Mouse (Mus musculus): ENCODE measurements at regions not wholly inside any gene's neighbourhood (a gene's known extent, or its start where the extent isn't known, plus 50 kb on each side); places are given as distances from the start of the nearest gene placed in this dataset.

DNA sequence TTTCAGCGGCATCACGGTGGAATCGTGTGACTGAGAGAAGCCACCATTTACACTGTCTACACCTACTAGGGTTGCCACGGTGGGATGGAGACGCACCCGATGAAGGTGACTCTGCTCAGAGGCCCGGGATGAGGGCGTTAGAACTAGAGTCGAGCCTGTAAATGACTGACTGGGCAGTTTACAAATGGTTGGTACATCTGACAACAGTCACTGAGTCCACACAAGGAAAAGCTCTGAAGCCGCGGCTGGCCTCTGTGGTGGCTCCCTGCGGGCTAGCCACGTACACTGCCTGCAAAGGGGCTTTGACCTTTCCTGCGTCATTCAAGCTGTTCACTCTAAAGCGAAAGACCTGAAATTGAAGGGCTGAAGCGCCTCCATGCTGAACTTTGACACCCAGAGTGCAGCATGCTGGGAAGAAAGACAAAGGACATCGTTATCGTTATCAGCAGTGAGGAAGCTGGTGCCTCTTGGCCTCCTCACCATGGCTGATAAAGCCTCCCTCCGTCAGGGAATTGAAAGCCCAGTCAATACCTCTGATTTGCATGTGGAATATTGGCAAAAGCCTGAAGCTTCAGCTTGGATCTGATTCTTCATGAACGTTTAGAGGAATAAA, 462.1 kb upstream of the Arglu1 start:
- DNase-seq (ENCODE audit: low spot score in 2 of 2) = no peak

DNA sequence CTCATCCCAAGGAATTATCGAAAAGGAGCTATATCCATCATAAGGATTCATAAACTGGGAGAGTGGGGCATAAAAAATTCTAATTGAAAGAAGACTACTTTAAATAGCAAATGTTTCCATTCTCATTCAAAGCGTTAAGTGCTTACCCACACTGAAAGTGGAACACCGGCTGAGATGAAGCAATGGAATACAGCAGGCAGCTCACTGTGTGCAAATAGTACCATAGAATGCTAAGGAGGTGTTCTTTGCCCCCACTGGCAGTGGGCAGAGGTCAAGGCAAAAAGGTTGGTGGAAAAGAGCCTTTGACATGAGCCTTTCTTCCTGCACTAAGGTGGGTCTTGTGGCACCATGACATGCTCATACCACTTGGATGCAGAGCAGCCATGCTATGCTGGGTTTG, 454.0 kb upstream of the Arglu1 start:
- DNase-seq (ENCODE audit: low spot score in 2 of 2) = no peak

DNA sequence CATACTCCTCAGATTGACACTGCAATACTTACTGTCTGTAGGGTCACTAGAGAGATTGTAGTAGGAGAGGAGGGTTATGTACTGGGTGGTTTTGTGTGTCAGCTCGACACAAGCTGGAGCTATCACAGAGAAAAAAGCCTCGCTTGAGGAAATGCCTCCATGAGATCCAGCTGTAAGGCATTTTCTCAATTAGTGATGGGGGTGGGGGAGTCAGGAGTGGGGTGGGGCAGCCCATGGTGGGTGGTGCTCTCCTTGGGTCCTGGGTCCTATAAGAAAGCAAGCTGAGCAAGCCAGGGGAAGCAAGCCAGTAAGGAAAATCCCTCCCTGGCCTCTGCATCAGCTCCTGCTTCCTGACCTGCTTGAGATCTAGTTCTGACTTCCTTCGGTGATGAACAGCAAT, 449.5 kb upstream of the Arglu1 start:
- no peak for DNase-seq (ENCODE audit: low spot score in 2 of 2)

DNA sequence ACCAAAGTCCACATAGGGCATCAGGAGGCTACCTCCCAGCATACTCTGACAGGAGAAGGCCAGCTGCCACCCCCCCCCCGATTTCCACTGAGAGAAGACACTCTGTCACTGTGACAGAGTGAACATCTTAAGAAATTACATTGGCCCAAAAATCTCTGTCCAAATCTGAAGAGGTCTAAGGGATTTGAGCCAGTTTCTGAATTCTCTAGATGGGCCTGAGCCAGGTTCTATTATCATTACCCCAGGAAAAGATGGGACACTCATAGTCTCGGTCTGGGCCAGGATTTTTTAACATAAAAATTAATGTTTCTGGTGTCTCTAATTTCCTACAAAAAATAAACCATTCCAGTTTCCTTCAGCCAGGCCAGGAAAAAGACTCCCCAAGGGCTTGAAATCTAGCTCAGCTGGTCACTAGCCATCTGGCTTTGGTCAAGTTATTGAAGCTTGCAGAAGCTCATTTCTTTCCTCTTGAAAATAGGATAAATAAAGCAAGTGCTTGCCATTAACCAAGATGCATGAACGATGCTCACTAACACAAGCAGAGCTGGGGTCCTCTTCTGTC, 448.8 kb upstream of the Arglu1 start:
- no peak for DNase-seq (ENCODE audit: low spot score in 2 of 2)

DNA sequence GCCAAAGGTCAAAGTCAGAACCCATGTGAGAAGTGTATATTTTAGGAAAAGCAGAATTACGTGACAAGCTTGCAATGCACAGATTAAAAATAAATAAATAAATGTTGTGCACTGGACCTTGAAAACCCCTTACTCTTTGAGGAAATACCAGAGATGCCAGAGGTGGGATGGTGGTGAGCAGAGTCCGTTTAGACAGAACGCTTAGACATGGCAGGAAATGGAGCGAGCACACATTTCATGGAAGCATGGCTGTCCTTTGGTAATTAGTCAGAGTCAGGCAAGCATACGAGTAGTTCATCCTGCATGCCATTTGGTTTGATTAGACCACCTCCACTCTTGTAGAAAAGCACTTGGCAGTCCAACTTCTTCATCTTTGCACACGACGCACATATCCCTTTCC, 443.4 kb upstream of the Arglu1 start:
- no peak for DNase-seq (ENCODE audit: low spot score in 2 of 2)

DNA sequence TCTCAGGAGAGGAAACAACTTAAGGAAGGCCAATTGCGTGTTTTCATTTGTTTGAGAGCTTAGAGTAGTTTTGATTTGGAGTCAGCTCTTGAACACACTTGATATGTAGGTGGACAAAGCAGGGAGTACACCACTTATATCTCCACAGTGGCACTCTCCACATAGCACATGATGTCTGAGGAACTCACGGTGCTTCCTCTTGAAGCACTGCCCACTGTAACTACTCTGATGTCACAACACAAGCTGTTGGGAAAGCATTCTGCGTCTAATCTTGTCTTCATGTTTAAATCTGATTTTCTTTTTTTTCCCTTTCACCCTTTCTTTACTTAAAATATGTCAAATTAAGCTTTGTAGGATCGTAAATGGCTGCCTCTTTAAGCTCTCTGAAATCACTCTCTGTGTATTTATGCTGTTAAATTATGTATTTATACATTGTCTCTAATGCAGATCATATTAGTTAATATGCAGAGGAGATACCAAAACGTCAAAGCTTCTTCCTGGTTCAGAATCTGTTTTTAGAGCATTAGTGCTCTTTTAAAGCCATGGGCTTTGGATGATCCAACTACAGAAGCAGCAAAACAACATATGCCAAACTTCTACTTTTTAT, 442.4 kb upstream of the Arglu1 start:
- DNase-seq (ENCODE audit: low spot score in 2 of 2) = peak in 1 of 2 experiments; percentile 14

DNA sequence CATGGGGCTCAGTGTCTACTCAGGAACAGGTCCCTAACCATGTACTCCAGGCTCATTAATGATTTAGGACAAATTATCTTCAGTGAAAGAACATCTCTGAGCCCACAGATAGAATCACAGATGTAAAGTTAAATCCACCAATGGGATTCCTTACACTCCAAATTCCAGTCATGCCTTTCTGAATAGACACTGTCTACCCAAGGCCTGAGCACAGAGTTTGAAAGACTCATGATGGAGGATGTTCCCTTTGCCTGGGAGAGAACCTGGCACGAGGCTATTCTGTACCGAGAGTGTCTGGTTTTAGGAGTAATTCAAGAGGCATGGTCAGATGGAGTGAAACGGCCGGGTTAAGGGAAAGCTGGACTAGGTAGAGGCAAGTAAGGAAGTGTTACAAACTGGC, 440.9 kb upstream of the Arglu1 start:
- no peak for DNase-seq (ENCODE audit: low spot score in 2 of 2)

DNA sequence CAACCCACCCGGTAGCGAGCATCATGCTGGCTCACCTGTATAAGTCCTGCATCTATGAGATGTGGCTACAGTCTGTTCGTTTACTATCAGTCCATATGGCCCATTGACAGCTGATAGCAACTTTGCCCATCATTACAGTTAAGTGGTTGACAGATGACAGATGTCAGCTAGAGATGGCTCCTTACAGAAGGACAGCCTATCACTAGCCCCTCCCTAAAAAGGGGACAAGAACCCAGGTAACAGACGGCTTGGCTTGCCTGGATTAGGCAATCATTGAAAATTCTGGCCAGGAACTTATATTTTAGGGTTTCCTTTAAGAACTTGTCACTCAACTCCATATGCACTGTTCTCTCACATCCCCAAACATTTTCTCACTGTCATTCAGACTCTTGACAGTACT, 434.2 kb upstream of the Arglu1 start:
- DNase-seq (ENCODE audit: low spot score in 2 of 2) = no peak

DNA sequence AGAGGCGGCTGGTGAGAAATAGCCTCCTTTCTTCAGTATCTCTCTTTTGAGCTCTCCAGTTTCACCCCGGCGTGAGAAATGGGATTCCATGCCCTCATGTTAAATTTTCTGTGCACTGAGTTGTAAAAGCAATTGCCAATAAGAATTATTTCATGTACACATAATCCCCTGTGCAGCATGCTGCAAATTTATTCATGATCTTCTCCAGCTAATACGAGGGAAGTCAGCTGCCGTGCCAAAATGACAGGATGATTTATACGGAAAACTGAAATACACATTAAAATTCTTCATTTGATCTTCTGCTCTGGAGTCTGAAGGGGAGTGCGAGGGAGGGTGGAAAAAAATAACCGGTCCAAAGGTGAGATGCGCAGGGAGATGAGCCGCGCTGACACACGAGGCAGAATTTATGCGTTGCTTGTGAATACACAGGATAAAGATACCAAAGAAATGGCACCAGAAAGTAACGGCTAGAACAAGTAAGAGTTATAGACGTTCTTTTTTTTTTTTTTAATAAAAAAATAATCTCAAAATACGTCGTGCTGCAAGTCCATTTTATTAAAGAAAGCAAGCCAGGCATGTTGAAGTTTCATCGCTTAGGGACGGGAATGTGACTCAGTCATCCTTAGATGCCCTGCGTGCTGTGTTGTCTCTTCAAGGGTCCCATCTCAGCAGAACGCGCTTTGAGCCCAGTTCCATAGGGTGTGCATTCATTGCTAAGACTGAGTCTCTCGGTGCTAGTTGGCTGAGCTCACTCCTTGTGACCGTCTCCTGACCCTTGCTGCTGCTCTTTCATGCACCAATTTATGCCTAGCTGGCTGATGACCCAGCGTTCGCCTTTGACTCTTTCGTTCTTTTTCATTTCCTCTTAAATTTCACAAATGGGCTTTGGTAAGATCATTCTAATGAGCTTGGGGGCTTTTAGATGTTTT, 427.8 kb upstream of the Arglu1 start:
- DNase-seq (ENCODE audit: low spot score in 2 of 2) = no peak

DNA sequence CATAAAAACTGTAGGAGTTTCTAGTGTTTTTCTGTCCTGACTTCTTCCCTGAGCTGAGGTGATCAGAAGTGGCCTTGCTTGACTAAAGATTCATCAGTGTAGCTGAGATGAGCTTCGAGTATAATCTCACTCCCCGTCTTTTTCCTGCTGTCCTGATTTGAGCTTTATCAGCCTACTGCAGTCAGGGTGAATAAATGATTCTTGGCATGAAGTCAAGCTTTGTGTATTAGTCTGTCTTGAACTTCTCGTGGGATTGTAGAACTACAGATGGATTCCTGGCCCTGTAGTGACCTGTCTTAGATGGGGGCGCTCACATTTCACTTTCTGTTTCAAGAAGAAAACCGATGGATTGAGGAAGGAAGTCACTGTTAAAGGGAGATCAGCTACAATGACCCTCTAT, 405.7 kb upstream of the Arglu1 start:
- DNase-seq (ENCODE audit: low spot score in 2 of 2) = no peak

DNA sequence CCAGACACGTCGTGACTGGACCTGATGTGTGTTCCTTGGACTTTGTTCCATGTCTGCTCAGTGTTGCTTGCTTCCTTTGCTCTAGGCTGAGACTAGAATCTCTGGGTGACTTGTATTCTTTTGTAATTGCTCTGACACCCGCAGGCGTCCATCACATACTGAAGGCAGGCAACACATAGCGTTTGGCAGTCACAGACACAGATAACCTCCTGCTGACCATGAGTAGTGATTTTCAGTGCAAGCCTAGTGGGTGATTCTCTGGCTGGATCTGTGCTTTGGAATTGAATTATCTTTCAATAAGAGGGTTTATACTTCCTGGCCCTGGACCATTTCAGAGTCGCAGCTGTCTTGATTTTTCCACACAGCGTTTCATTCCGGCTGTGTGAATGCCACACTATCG, 403.7 kb upstream of the Arglu1 start:
- no peak for DNase-seq (ENCODE audit: low spot score in 2 of 2)

DNA sequence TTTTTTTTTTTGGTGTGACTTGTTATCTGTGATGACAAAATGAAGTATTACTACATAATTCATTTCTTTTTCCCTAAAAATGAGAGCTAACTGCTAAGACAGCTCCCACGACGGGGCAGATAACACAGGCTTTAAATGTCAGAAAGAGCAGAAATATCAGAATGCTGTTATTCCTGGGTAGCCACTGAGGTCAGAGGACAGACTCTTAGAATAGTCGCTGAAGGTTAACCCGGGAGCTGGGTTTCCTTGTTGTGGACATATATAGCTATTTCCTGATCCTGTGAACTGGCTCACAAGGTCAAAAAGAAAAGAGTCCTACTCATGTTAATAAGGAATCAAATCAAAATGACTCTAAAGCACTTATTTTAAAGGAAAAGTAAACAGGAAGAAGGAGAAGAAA, 403.0 kb upstream of the Arglu1 start:
- no peak for DNase-seq (ENCODE audit: low spot score in 2 of 2)

DNA sequence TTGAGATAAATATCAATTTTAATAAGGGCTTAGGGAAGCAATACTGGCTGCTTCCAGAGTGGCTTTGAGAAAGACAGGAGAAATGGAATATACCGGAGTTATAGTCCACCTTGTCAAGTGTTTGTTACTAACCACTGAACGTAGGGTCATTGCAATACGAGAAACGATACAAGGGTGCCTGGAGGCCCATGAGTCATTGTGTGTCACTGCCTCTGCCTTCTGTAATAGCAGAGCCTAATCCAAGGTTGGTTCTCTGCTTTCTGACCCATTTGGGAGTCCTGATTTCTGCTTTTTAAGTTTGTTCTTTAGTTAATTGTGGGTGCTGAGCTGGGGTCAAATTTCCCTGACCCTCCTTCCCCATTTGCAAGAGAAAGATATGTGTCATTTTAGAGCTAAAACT, 382.4 kb upstream of the Arglu1 start:
- DNase-seq (ENCODE audit: low spot score in 2 of 2) = no peak

DNA sequence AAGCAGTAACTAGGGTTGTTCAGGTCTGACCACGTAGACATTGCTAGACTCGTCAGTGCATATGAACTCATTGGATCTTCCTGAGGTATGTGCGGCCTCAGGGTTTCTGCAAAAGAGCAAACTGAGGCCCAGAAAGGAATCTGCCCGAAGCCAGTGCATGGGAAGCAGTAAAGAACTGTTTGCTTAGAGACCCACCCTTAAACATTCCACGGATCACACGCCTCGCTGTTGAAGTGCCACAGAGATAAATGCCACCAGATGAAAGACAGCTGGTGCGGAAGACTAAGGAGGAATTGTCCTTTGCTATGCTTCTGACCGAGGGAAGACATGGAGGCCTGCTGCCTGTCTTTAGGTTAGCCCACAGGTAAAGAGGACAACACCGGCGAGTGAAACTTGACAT, 382.0 kb upstream of the Arglu1 start:
- DNase-seq (ENCODE audit: low spot score in 2 of 2) = no peak

DNA sequence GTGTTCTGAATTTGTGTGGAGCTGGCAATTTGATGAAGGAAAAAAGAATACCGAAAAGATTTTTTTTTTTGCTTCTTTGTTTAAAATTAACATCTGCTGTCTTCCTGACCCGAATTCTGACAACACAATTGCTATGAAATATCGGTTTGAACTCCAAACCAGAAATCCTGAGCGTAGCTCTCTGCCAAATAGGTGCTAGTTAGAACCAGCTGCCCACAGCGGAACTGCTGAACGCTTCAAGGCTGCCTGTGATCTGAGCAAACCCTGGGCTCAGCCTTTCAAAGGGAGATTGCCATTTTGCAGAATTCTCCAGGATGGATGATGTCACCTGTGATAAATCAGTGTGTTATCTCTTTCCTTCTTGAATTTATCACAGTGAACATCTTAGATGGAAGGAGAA, 380.6 kb upstream of the Arglu1 start:
- no peak for DNase-seq (ENCODE audit: low spot score in 2 of 2)

DNA sequence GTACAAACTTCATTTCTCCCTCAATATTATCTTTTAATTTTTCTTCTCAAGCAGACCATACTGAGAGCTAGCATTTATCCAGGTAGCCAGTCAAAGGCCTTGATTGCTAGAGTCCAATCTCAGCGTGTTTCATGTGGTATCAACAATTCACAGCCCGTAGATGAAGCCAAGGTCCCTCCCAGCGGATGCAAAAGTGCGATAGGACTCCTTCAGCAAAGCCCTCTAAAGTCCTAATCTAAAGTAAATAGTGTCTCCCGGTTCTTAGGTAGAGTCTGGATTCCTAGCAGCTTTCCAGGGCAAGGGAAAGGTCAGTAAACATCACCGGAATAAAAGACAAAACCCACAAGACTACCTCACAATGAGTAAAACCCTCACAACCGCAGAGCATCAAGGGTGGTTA, 379.5 kb upstream of the Arglu1 start:
- no peak for DNase-seq (ENCODE audit: low spot score in 2 of 2)

DNA sequence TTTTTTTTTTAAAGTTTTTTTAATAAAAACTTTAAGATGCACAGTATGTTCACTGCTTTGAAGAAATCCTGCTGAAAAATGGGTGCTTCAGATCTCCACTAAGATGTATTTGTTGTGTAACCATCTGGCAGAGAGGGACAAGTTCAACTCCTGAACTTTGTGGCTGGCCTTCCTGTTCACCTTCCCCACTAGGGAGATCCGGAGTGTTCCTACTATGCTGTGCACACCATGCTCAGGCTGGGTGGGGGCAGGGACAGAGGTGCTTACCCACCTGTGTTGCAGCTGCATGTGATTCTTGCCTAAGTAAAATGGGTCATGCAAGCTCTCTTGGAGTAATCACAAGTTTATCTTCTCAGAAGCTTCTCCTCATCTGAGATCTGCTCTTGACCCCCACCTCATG, 377.4 kb upstream of the Arglu1 start:
- no peak for DNase-seq (ENCODE audit: low spot score in 2 of 2)

DNA sequence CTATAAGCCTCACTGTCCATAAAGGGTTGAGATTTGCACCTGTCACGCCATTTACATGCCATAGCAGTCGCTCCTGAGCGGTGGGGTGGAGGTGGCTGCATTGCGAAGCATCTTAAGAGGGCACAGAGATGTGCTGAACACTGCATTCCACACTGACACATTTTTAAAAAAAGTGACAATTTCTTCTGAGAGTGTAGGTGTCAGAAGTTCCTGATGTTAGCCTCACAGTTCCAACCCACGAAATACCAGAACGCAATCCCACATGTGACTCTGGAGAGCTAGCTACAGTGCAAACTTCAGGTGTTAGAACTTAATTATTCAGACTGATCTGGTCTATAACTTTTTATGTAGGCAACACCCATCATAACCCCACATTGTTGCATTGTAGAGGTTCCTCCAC, 369.8 kb upstream of the Arglu1 start:
- peak in 1 of 2 experiments; percentile 7 for DNase-seq (ENCODE audit: low spot score in 2 of 2)

DNA sequence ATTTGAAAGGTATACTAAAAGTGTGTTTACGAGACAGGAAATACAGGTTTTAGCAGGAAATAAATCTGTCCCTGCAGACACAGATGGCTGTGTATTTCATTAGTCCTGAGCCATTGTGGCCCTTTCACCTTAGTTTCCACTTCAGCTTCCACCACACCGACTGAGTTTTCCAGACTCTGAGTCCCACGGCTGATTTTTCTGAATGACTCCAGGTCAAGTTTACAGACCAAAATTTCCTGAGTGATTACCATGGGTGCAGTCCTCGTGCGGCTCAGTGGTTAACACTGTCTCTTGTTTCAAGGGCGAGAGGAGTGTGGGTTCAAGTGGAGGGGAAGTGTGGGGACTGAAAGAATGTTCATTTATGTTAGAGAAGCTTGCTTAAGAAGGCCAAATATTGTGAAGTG, 365.1 kb upstream of the Arglu1 start:
- no peak for DNase-seq (ENCODE audit: low spot score in 2 of 2)

DNA sequence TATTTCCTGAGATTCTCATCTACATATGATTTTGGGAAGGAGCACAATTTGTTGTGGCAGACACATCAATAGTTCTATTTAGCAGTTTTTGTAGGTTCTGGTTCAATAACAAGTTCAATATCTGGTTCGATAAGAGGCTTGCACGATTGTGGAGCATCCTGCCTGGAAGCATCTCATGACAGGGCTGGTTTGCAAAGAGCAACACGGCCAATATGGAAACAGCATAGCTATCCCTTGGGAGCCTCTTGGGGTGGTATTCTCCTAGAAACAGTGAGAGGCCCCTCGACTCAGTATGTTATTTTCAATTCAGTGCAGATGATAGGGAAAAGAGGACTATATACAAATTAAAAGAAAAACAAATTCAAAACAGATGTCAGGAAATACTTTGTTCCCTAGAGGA, 364.5 kb upstream of the Arglu1 start:
- no peak for DNase-seq (ENCODE audit: low spot score in 2 of 2)

DNA sequence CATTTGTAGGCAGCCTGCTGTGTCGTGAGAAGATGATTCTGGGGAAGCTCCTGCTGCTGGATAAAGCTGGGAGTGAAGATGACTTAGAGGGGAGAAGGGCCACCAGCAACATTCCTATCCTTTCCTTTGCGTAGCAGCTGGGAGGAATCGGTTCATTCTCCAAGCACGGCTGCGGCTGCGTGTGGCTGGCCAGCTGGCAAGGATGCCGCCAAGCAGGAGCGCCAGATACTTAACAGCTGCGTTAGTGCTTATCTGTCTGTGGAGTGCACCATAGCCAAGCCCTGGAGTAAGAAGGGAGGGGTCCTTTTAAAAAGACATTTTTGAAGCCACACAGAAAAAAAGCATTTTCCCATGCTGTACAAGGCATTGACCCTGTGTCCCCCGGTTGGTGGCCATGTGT, 361.4 kb upstream of the Arglu1 start:
- peak in 1 of 2 experiments; percentile 16 for DNase-seq (ENCODE audit: low spot score in 2 of 2)

DNA sequence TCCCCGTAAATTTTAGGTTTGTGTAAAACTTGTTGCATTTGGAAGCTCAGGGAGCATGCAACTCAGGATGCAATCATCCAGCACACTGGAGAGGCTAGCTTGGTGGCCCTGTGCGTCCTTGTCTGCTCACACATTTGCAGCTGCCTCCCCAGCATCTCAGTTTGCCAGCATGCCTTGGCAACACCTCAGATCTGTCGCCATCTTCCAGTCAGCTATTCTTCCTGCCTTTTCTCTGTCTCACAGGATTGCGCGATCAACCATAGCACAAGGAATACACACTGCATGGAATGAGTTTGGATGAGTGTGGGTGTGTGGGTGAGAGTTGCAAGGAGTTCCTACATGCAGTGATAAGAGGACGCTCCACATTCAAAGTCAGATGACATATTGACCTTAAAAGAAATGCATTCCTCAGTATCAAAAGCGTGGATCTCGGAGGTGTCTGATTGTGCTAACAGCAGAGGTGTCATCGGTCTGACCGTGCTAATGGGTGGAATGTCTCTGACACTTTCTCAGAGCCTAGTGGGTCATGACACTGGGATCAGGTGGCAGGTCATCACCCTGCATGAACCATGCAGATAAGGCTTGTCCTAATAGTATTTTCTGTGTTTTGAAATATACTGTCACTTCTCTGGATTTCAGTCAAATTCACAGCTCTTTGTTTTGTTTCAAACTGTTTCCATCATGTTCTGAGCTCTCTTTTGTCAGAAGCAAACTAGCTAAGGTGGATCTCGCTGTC, 360.6 kb upstream of the Arglu1 start:
- DNase-seq (ENCODE audit: low spot score in 2 of 2) = no peak

Measured in right cerebral cortex, postnatal 36 days (tissue).